20 mouse cellular contexts compared by ENCODE assay signal in the genomic region with DNA sequence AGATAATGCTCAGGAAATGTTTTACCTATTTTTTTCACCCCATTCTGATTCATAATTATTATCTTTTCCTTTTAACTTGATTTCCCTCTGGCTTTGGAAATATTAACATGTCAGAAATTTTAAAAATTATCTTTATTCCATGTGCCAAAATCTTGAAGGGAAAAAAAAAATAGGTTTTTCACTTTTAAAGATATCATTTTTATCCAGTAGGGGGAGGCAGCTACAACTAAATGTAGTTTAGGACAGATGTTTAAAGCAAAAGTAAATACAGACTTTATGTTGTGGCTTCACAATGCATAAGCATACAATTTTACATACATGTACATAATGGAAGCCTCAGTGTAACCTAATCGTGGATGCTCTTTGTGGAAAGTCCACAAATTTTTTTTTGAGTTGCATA.
DNase-seq lines count a peak whose midpoint lies in the region; TF ChIP-seq lines count a peak whose summit lies in the region.
"Had no signal": no experiment of that assay in that cellular context is flagged by ENCODE, and none has a peak within 500 bp of the region (broad histone marks: within the 10 kb centered on the region; RNA-seq: fewer than 3 reads in every experiment).

No protein-coding gene starts in this region.

- intact Hi-C loops in gastrocnemius, adult 2 months (cut with DNase I): no loop called here
- intact Hi-C loops in left cerebral cortex, adult 2 months (cut with DNase I): no loop called here
- intact Hi-C loops in left cerebral cortex, postnatal 36 days (cut with DNase I): no loop called here

- DNase-seq in gastrocnemius, adult 2 months: no peak
- DNase-seq in gastrocnemius, adult 18-20 months (ENCODE audit: low spot score): no peak
- DNase-seq in left cerebral cortex, adult 2 months (ENCODE audit: extremely low spot score in 1 of 2, low spot score in 2 of 2): no peak
- no peak for DNase-seq in left cerebral cortex, postnatal 36 days (ENCODE audit: low spot score in 2 of 2)
- DNase-seq in 416B (ENCODE audit: low read depth) (peak; percentile 21), MEL (ENCODE audit: low read depth, low spot score) (no peak)
- no peak for DNase-seq in retina, embryonic 14.5 days (ENCODE audit: low spot score)
- no peak for DNase-seq in kidney, adult 9 months
- DNase-seq: adrenal gland, postnatal 36 days; cerebellum, adult 2 months; kidney, adult 11 months; kidney, postnatal 25 days; layer of hippocampus, adult 9-11 months; right cerebral cortex, postnatal 25 days; thymus, postnatal 36 days had no signal

- no peaks in the 10 kb centered on the region for H3K27me3 ChIP-seq in MEL (ENCODE audit: control insufficient read depth in 1 of 2, insufficient read depth in 2 of 2, low read length in 2 of 2)
- H3K27me3 ChIP-seq: forebrain, embryonic 15.5 days; heart, embryonic 15.5 days; hindbrain, embryonic 13.5 days; lung, embryonic 15.5 days; midbrain, embryonic 15.5 days had no signal

- peak; percentile 15; the same call in 1 of the 2 replicates for TF ChIP-seq CTCF in gastrocnemius, adult 2 months (IDR thresholded peaks at IDR 0.05)
- peak; percentile 56 for TF ChIP-seq CTCF in left cerebral cortex, adult 2 months (IDR thresholded peaks at IDR 0.05)
- peak in 1 of 3 experiments; percentile 7; a peak in 1 of 6 replicates for TF ChIP-seq CTCF in MEL (IDR thresholded peaks at IDR 0.05 in 2 of 3, conservative IDR thresholded peaks at IDR 0.05 in 1 of 3; ENCODE audit: control insufficient read depth in 1 of 3, insufficient read depth in 1 of 3, low read depth in 2 of 3, low read length in 3 of 3, poor library complexity in 1 of 3, severe bottlenecking in 1 of 3)

- H3K36me3 ChIP-seq in MEL (ENCODE audit: control insufficient read depth in 1 of 2, insufficient read depth in 2 of 2, low read length in 2 of 2): no peaks in the 10 kb centered on the region
- H3K36me3 ChIP-seq: forebrain, embryonic 15.5 days; heart, embryonic 15.5 days; hindbrain, embryonic 13.5 days; lung, embryonic 15.5 days; midbrain, embryonic 15.5 days had no signal

- H3K4me3 ChIP-seq in gastrocnemius, adult 2 months: no peak overlapping the region
- no peak overlapping the region for H3K4me3 ChIP-seq in left cerebral cortex, adult 2 months
- no peak overlapping the region for H3K4me3 ChIP-seq in MEL (ENCODE audit: control insufficient read depth in 1 of 2, insufficient read depth in 1 of 2, low read depth in 2 of 2, low read length in 2 of 2)
- H3K4me3 ChIP-seq: forebrain, embryonic 15.5 days; heart, embryonic 15.5 days; hindbrain, embryonic 13.5 days; lung, embryonic 15.5 days; midbrain, embryonic 15.5 days had no signal

- no peaks in the 10 kb centered on the region for H3K4me1 ChIP-seq in MEL (ENCODE audit: control insufficient read depth in 1 of 2, insufficient read depth in 2 of 2, low read length in 2 of 2)
- H3K4me1 ChIP-seq: heart, embryonic 15.5 days; lung, embryonic 15.5 days; midbrain, embryonic 15.5 days had no signal

- no peak for TF ChIP-seq POLR2A in MEL (IDR thresholded peaks at IDR 0.05; ENCODE audit: control insufficient read depth in 1 of 2, insufficient read depth in 1 of 2, low read depth in 1 of 2, low read length in 2 of 2, poor library complexity in 1 of 2)

- no peaks in the 10 kb centered on the region for H3K79me2 ChIP-seq in MEL (ENCODE audit: control insufficient read depth, insufficient read depth, low read length, poor library complexity)

- no peaks in the 10 kb centered on the region for H3K9me3 ChIP-seq in MEL (replicated peaks; ENCODE audit: insufficient read depth, low read length)
- H3K9me3 ChIP-seq: forebrain, embryonic 15.5 days; heart, embryonic 15.5 days; hindbrain, embryonic 13.5 days; lung, embryonic 15.5 days; midbrain, embryonic 15.5 days had no signal

- no peak overlapping the region for H3K27ac ChIP-seq in gastrocnemius, adult 2 months
- no peak overlapping the region for H3K27ac ChIP-seq in left cerebral cortex, adult 2 months
- no peak overlapping the region for H3K27ac ChIP-seq in MEL (ENCODE audit: control insufficient read depth, low read depth, low read length)
- H3K27ac ChIP-seq: forebrain, embryonic 15.5 days; heart, embryonic 15.5 days; hindbrain, embryonic 13.5 days; lung, embryonic 15.5 days; midbrain, embryonic 15.5 days had no signal

- TF ChIP-seq RAD21 in MEL (IDR thresholded peaks at IDR 0.05; ENCODE audit: low read depth, low read length): peak; percentile 17

- no peak for TF ChIP-seq EP300 in MEL (IDR thresholded peaks at IDR 0.05; ENCODE audit: low read depth in 1 of 2, low read length in 2 of 2)

- H3K9ac ChIP-seq in MEL (ENCODE audit: control insufficient read depth, low read depth, low read length, poor library complexity, severe bottlenecking): no peak overlapping the region
- H3K9ac ChIP-seq: forebrain, embryonic 15.5 days; heart, embryonic 15.5 days; hindbrain, embryonic 13.5 days; lung, embryonic 15.5 days; midbrain, embryonic 15.5 days had no signal

TF ChIP-seq in MEL, 35 proteins besides CTCF, POLR2A, EP300 and RAD21:
- no peak for TF ChIP-seq KAT2A (conservative IDR thresholded peaks at IDR 0.05; ENCODE audit: low read depth, low read length)
- TF ChIP-seq MYC (IDR thresholded peaks at IDR 0.05; ENCODE audit: low read depth, low read length): no peak
- no peak for TF ChIP-seq MAFK (IDR thresholded peaks at IDR 0.05; ENCODE audit: borderline replicate concordance, low read depth, low read length)
TF ChIP-seq in MEL: peak in this region for 0.
